Mouse (Mus musculus) lung, adult 2 months (tissue): ENCODE data around the gene Tead1.

Experiments
- CTCF ChIP-seq: fragments of 200-500 bp; IDR thresholded peaks from 2 replicates; pipeline ENCODE4 v1.5.1; 2011; ENCODE audit warnings: mild to moderate bottlenecking, low read length, control low read depth; ENCODE audit not compliant: insufficient read depth
- POLR2A ChIP-seq: fragments of 200-500 bp; IDR thresholded peaks from 2 replicates; pipeline ENCODE4 v1.6.1; 2011; ENCODE audit warnings: low read depth, mild to moderate bottlenecking, control low read depth, low read length, borderline replicate concordance; ENCODE audit errors: extremely low read depth

- TF ChIP-seq CTCF (no peak), POLR2A (no peak)
Measured at GRCm38 (mm10) chr7:112696777-112697161, 17.7 kb downstream of the Tead1 start.
